Mouse (Mus musculus): ENCODE results near the gene Timp3.

Gene Timp3

GRCm38 (mm10) chr10:86389357-86389756 lies 89.2 kb downstream of the Timp3 start:
- no peak for DNase-seq

DNA sequence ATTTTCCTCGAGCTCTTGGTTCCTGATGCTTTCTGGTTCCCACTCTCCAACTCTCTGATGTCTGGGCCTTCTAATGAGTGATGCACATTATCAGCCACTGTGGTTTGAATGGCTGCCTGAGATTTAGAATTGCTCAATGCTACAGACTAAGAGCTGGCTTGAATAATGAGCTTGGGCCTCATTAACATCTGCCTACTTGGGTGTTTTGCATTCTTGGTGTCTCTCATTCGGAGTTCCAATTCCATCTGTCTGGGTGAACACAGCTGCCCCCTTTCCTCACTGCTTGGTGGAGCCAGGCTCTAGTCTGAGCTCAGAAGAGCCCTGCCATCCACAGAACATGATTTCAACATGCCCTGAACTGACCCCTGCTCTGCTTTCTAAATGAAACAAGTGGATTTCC lies 89.7 kb downstream of the Timp3 start:
- no peak for DNase-seq

DNA sequence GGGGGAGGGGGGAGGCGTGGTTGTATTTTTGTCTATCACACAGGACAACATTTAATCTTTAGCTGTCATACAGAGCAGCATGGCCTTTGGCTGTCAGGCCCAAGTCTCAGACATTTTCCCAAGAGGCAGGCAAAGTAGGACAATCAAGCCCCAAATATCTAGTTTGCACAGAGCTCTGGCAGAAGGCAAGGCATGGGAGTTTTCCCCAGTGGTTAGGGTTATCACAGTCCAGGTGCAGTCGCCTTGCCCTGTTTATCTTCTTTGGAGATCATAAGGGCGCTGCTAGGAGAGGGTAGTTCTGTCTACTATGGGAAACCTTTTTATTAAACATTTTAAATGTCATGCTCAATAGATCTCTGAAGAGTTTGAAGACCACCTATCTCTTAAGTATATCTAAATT lies 92.2 kb downstream of the Timp3 start:
- DNase-seq: no peak

DNA sequence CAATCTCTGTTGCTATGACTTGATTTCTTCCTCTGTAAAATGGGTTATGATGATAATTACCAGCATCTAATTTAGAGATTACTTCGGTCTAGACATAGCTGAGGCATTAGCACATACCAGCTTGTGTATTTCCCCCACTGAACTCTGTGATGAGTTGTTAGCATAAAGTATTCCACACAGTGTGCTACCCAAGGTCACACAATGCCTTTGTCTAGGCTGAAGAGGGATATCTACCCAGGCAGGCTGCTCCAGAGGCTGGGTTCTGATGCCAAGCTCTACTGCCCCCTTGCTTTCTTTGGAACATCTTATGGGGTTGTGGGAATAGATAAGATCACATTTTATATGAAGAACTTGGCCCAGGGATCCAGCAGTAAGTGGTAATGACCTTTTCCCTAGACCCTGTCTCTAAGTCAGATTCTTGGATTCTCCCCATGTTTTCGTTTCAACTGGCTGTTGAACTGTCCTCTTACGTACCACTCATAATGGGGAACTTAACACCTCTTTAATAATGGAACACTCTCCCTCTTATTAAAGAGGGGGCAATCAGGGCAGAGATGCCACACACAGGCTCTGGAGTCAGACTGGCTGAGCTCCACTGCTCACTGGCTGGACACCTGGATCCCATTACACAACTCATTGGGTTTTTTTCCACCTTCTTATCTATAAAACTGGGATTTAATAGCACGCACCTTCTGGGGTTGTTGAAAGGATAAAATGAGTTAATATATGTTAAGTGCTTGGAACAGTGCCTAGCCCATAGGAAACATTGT lies 97.6 kb downstream of the Timp3 start:
- DNase-seq: no peak

DNA sequence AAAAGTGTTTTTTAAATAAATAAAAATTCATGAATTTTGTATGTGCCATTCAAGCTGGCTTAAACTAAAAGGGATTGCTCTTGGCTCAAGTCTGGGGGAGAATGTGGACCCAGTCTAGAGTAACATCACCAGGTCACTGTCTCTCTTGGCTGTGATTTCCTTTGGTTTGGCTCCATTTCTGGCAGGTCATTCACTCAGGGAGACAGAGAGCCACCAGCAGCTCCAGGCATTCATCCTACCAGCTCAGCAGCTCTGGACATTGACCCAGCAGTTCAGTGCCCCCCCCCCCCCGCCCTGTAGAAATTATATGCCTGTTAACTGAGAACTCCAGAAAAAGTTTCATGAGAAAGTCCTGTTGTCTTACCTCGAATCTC lies 98.2 kb downstream of the Timp3 start:
- DNase-seq: no peak
